Mouse (Mus musculus) urinary bladder, postnatal 14 days (tissue): Measurements from ENCODE around the gene Gm43064.
"Not testable (repeated sequence)": the region's sequence is repeated elsewhere in the genome, so short reads cannot be mapped to it uniquely, and the experiment has no call there.

Experiments used
- DNase-seq: peaks from one replicate; pipeline ENCODE4 v3.0.0; 2021; ENCODE audit warnings: low spot score

Gm43064 gene

GRCm38 (mm10) chr3:103799507-103799906 lies 9.9 kb upstream of the Gm43064 start:
- no peak for DNase-seq

GRCm38 (mm10) chr3:103801631-103802531 lies 7.5 kb upstream of the Gm43064 start:
- DNase-seq: peak; percentile 78

- no peak for DNase-seq
These were observed 6.5 kb upstream of the Gm43064 start for GRCm38 (mm10) chr3:103802861-103803260.

GRCm38 (mm10) chr3:103805671-103806070 lies 3.7 kb upstream of the Gm43064 start:
- DNase-seq: no peak

GRCm38 (mm10) chr3:103809799-103810150 lies 402 bp downstream of the Gm43064 start:
- no peak for DNase-seq

DNA sequence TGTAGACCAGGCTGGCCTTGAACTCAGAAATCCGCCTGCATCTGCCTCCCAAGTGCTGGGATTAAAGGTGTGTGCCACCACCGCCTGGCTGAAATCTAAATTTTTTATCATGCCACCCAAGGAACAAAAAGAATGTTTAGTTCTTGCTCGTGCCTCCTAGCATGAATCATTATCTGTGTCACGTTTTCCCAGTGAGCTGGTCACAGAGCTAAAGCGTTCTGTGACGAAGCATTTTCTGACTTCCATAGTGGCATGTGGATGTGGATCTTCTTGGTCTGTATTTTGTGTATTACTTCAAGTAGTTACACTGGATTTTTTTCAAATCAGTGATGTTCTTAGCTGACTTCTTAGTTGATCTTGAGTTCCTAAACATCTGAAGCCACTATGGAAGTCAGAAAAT lies 1.6 kb downstream of the Gm43064 start:
- DNase-seq: no peak

DNA sequence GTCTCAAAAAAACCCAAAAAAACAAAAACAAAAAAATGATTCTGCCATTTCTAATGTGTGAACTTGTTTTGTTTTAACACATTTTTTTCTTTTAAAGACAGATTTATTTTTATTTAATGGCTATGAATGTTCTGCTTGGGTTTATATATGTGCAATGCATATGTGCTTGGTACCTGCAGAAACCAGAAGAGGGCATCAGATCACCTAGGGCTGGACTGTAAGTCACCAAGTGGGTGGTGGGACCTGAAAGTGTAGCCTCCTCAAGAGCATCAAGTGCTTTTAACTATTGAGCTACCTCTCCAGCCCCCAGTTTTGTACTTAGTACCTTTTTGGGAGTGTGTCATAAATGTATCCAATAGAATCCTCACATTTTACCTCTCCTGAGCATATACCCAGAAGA lies 18.2 kb downstream of the Gm43064 start:
- DNase-seq: no peak

- DNase-seq: no peak
These were observed 19.7 kb downstream of the Gm43064 start for GRCm38 (mm10) chr3:103829036-103829435.

- DNase-seq: not testable (repeated sequence)
These were observed 21.3 kb downstream of the Gm43064 start for GRCm38 (mm10) chr3:103830681-103831080.

- DNase-seq: no peak
These were observed 21.8 kb downstream of the Gm43064 start for GRCm38 (mm10) chr3:103831146-103831545.

GRCm38 (mm10) chr3:103832426-103832825 lies 23.1 kb downstream of the Gm43064 start, which contains the start of gene Bcl2l15:
TSS of gene Bcl2l15 (plus strand) at chr3:103832601.
- DNase-seq: no peak

- no peak for DNase-seq
These were observed 24.6 kb downstream of the Gm43064 start for GRCm38 (mm10) chr3:103834001-103834400.

DNA sequence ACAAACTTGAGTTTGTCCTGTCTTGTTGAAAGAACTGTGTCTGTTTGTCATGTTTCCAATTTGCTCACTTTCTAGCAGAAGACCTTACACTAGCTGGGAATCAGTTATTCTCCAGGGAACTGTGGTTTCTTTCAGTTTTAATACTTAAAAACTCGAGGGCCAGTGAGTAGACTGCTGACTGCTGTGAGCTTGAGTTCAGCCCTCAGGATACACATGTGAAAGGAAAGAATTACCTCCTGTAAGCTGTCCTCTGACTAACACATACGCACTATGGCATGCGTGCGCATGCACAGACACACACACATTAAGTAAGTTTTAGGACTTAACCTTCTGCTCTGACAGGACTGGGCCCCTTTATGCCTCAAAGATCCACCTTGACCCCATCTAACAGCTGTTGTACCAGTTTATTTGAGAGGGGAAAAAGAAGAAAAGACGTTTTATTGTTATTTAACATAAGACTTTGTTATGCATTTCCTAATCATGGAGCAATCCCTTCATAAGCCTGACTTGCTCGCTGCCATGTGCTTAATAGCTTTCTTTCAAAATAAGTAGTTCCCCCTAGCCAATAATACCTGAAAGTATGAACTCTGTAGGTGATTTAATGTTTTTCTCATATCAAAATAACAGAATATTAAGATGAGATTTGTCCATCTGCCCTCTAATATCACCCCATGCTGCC lies 26.0 kb downstream of the Gm43064 start:
- DNase-seq: no peak

DNA sequence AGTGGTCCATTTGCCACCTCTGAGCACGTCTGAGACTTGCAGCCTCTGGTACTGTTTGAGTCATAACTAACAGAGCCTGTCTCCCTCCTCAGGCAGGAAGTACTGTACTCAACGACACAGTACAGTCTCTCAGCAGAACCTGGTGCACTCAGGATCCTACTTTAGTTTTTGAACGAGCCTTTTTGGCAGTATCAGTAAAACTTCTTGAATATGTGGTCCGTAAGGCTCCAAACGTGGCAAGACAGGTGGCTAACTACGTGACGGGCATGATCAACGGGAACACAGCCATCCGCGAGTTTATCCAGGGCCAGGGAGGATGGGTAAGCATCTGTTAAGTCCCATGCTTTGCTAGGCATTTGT lies 26.6 kb downstream of the Gm43064 start:
- no peak for DNase-seq

DNA sequence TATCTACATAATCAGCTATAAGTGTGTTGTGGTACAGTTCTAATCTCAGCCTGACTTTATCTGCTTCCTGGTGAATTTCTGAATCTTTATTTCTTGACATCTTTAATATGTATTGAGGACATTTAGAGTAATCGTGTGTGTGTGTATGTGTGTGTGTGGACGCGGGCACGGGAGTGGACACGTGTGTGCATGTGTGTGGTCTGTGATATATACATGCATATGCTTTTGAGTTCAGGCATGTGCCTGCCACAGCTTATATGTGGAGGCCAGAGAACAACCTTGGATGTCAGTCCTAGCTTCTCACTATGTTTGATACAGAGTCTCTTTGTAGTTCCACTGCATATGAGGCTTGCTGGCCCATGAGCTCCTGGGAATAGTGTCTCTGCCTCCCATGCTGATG lies 27.1 kb downstream of the Gm43064 start:
- no peak for DNase-seq

GRCm38 (mm10) chr3:103839711-103840110 lies 30.3 kb downstream of the Gm43064 start:
- no peak for DNase-seq

- not testable (repeated sequence) for DNase-seq
These were observed 30.8 kb downstream of the Gm43064 start for GRCm38 (mm10) chr3:103840195-103840594.

- DNase-seq: not testable (repeated sequence)
These were observed 31.6 kb downstream of the Gm43064 start for GRCm38 (mm10) chr3:103840946-103841345.

DNA sequence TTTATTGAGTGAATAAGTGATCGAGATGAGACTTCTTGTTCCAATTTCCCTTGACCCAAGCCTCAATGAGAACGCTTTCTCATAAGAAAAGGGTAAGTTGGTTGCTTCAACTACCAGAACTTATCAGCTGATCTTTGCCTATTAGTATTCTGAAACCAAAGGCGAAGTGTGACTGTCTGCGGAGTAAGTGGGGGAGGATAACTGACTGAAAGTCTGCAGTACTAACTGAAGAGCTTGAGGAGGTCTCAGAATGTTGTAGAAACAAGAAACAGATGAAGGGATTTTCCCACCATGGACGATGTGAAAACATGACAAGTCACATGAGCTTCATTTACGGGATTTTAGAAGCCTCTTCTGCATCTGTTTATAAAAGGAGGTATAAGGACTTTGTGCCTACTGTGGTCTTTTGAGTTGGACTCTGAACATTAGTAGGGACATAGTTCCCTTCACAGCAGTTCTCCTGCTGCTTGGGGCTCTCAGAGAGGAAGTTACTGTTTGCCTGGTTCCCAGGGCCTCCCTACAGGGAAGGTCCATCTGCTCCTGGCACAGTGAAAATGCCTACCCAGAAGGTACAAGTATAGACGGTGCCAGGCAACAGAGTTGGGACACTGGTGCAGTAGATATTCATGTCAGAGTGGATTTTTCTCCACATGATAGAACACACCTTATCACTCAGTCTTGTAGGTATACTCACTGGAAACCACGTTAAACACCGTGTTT lies 41.4 kb downstream of the Gm43064 start:
- no peak for DNase-seq

GRCm38 (mm10) chr3:103851481-103851880 lies 42.1 kb downstream of the Gm43064 start:
- no peak for DNase-seq

- DNase-seq: no peak
These were observed 42.5 kb downstream of the Gm43064 start for GRCm38 (mm10) chr3:103851882-103852281.

GRCm38 (mm10) chr3:103852565-103853299 lies 43.4 kb downstream of the Gm43064 start:
- peak; percentile 31 for DNase-seq
